Mouse (Mus musculus): ENCODE results near the gene Zfp423. TPM values are rescaled to one million over a fixed set of nuclear protein-coding genes. Genes with fewer than 3 reads are reported as not detected.

Gene Zfp423
- total RNA-seq, 2 experiments from 2014 or later, result 28.3 to 34.8 TPM

- intact Hi-C loops (cut with DNase I), result loop anchor here (10.0 kb wide), 1 partner anchor 119 kb away; no protein-coding TSS in a partner anchor
- no peak for DNase-seq
Observed at GRCm38 (mm10) chr8:87953473-87953872, 5.9 kb downstream of the Zfp423 start.

GRCm38 (mm10) chr8:87952298-87952697 lies 7.1 kb downstream of the Zfp423 start:
- no peak for DNase-seq
- intact Hi-C loops (cut with DNase I), result loop anchor here (10.0 kb wide), 1 partner anchor 117 kb away; no protein-coding TSS in a partner anchor

GRCm38 (mm10) chr8:87944225-87944934 lies 15.0 kb downstream of the Zfp423 start:
- no peak for DNase-seq
- intact Hi-C loops (cut with DNase I), result no loop called here

GRCm38 (mm10) chr8:87943651-87944091 lies 15.7 kb downstream of the Zfp423 start:
- intact Hi-C loops (cut with DNase I), result no loop called here
- peak; percentile 47 for DNase-seq

GRCm38 (mm10) chr8:87940646-87941045 lies 18.7 kb downstream of the Zfp423 start:
- DNase-seq, result peak; percentile 65
- intact Hi-C loops (cut with DNase I), result no loop called here

GRCm38 (mm10) chr8:87939308-87939936 lies 20.0 kb downstream of the Zfp423 start:
- intact Hi-C loops (cut with DNase I), result no loop called here
- DNase-seq, result no peak

- intact Hi-C loops (cut with DNase I), result no loop called here
- peak; percentile 76 for DNase-seq
Observed at GRCm38 (mm10) chr8:87938351-87939232, 20.8 kb downstream of the Zfp423 start.

- DNase-seq, result no peak
- intact Hi-C loops (cut with DNase I), result no loop called here
Observed at GRCm38 (mm10) chr8:87937211-87937610, 22.2 kb downstream of the Zfp423 start.

GRCm38 (mm10) chr8:87935088-87935680 lies 24.2 kb downstream of the Zfp423 start:
- intact Hi-C loops (cut with DNase I), result no loop called here
- DNase-seq, result no peak

- intact Hi-C loops (cut with DNase I), result no loop called here
- no peak for DNase-seq
Observed at GRCm38 (mm10) chr8:87934175-87934574, 25.2 kb downstream of the Zfp423 start.

- intact Hi-C loops (cut with DNase I), result no loop called here
- DNase-seq, result no peak
Observed at GRCm38 (mm10) chr8:87933752-87934151, 25.6 kb downstream of the Zfp423 start.

- DNase-seq, result no peak
- intact Hi-C loops (cut with DNase I), result no loop called here
Observed at GRCm38 (mm10) chr8:87928857-87929256, 30.5 kb downstream of the Zfp423 start.

- intact Hi-C loops (cut with DNase I), result no loop called here
- DNase-seq, result no peak
Observed at GRCm38 (mm10) chr8:87927034-87927830, 32.2 kb downstream of the Zfp423 start.

GRCm38 (mm10) chr8:87926098-87926890 lies 33.1 kb downstream of the Zfp423 start:
- intact Hi-C loops (cut with DNase I), result no loop called here
- peak; percentile 46 for DNase-seq

- peak; percentile 41 for DNase-seq
- intact Hi-C loops (cut with DNase I), result no loop called here
Observed at GRCm38 (mm10) chr8:87922936-87923335, 36.5 kb downstream of the Zfp423 start.

- intact Hi-C loops (cut with DNase I), result no loop called here
Observed at GRCm38 (mm10) chr8:87922446-87922845, 36.9 kb downstream of the Zfp423 start.

GRCm38 (mm10) chr8:87918004-87918403 lies 41.4 kb downstream of the Zfp423 start:
- peak; percentile 78 for DNase-seq
- intact Hi-C loops (cut with DNase I), result no loop called here

More at GRCm38 (mm10) chr8:87922446-87922845, 36.9 kb downstream of the Zfp423 start:
- DNase-seq, result no peak

GRCm38 (mm10) chr8:87915763-87916162 lies 43.6 kb downstream of the Zfp423 start:
- DNase-seq, result peak; percentile 53
- intact Hi-C loops (cut with DNase I), result no loop called here
